Mouse (Mus musculus) T-helper 17 cell (primary cell): ENCODE measurements at regions not wholly inside any gene's neighbourhood (a gene's known extent, or its start where the extent isn't known, plus 50 kb on each side); places are given as distances from the start of the nearest gene placed in this dataset.

Experiments used
- in situ Hi-C, 2 experiments: fragments of 300-600 bp; cut with MboI, MseI; formaldehyde crosslinking; loops; 1 replicate in 1 of 2; 2 replicates in 1 of 2; pipeline ENCODE4 v1.15.1; 2025; ENCODE audit warnings: high pct_unique_total_duplicates in 2 of 2

GRCm38 (mm10) chr19:32965488-32965887 lies 208.2 kb downstream of the Pten start:
- in situ Hi-C loops, result loop anchor here in 1 of 2 experiments (25.0 kb wide), 1 partner anchor 678 kb away; no protein-coding TSS in a partner anchor

GRCm38 (mm10) chr19:32969213-32969776 lies 212.0 kb downstream of the Pten start:
- in situ Hi-C loops, result loop anchor here in 1 of 2 experiments (25.0 kb wide), 1 partner anchor 682 kb away; no protein-coding TSS in a partner anchor

DNA sequence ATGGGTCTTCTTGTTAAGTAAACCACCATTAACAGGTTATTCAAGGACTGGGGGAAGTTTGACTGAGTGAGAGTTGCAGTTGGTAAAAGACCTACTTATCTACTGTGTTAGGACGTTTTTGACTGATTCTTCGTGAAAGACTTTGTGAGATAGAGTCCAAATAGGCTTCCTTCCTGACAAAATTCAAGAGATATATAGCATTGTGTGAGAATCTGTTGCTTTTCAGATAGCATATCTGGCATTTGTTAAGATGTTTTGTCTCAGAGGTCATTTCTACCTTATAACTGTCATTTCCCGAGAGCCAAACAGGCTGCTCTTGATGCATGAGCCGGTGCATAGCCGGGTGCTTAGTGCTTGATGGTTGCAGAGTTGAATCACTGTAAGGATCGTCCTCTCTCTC lies 214.8 kb downstream of the Pten start:
- in situ Hi-C loops, result loop anchor here in 1 of 2 experiments (25.0 kb wide), 1 partner anchor 685 kb away; no protein-coding TSS in a partner anchor

- in situ Hi-C loops, result loop anchor here in 1 of 2 experiments (25.0 kb wide), 1 partner anchor 686 kb away; no protein-coding TSS in a partner anchor
These were observed 215.8 kb downstream of the Pten start for GRCm38 (mm10) chr19:32973130-32973529.

GRCm38 (mm10) chr19:32974778-32975240 lies 217.5 kb downstream of the Pten start:
- in situ Hi-C loops, result loop anchor here in 1 of 2 experiments (25.0 kb wide), 1 partner anchor 688 kb away; no protein-coding TSS in a partner anchor

DNA sequence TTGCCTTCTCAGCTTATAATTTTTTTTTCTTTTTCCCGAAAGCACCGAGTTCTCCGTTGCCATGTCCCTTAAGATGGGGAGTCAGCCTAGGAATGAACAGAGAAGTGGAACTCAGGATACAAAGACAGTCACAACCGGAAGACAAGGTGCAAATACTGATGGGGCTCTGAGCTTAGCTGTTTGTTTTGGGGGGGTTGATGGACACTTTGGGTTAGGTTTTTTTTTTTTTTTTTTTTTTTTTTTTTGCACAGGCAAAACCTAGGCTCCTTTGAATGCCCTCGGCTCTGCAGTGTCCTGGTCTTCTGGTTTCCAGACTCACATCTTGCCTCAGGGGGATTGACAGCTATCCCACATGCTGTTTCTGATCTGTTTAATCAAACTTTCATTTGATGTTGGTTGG lies 218.0 kb downstream of the Pten start:
- in situ Hi-C loops, result no loop called here

- in situ Hi-C loops, result no loop called here
These were observed 219.2 kb downstream of the Pten start for GRCm38 (mm10) chr19:32976507-32976906.

DNA sequence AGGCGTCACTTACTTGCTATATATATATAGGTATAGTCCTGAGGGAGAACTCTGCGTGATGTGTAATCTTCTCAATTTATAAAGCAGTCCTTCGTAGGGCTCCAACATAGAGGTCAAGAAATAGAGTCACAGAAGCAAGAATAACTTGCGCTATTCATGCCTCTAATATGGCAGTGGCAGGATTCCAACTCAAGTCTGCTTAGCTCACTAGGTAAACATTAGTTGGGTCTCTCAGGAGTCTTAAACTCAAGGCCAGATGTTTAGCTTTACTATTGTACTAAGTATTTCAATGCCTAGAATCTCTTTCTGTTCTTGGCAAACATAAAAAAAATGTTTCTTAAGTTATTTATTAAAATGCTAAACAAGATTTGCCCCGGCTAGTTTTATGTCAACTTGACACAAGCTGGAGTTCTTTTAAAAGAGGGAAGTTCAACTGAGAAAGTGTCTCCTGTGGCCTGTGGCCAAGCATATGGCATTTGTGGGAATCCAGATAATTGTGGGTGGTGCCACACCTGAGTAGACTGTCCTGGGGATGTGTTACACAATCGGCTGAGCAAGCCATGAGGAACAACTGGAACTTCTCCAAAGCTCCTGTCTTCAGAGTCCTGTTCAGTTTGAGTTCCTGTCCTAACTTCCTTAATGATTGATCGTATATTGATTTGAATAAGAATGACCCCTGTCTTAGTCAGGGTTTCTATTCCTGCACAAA lies 220.9 kb downstream of the Pten start:
- in situ Hi-C loops, result no loop called here

GRCm38 (mm10) chr19:32980142-32980541 lies 222.8 kb downstream of the Pten start:
- in situ Hi-C loops, result no loop called here

DNA sequence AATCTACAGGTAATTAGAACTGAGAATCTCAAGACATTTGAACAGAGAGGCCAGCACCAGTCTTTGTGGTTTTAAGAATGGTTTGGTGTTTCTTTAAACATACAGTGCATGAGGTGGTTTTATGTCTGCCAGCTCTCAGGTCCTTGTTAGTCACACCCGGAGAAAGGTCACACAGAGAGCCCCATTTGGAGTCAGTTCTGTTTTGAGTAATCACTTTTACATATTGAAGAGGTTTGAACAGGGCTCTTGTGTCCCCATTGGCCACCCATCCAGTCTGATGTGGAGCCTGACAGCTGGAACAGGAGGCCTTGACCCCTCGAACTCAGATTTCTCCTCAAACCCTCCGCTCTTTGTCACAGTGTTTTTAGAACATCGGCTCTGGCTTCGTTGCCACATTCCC lies 231.4 kb downstream of the Pten start:
- in situ Hi-C loops, result no loop called here

DNA sequence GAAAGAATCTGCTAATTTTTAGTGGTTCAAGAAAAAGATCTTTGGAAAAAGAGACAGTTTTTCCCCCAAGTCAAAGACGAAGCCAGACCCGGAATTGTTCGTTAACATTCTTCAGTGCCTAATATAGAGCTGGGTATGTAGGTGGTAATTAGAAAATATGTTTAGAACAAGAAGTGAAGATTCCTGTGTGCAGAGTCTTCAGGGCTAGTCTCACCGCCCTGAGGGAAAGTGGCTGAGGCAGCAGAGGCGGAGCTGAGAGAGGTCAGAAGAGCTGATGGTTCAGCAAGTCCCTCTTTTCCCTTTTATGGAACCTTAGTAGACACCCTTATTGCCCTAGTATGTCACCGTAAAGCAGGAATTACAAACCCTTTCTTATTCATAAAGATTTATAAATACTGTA lies 232.0 kb downstream of the Pten start:
- in situ Hi-C loops, result no loop called here

DNA sequence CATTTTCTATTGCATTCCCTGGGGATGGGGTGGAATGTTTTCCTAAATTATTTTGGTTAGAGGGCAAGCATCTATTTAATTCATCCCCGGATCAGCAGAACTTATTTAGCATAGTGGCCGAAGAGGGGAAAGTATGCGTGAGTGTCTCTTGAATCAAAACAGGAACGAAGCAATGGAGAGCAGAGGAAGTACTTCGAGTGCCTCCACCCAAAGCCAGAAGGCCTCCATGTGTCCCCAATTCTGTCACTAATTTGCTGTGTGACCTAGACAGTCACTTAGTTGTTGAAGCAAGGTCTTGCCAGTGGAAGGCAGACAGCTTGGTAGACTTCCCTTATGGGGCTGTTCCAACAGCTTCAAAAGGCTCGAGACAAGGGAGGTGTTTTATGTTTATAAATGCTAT lies 233.3 kb downstream of the Pten start:
- in situ Hi-C loops, result no loop called here

GRCm38 (mm10) chr19:32998576-32999170 lies 241.4 kb downstream of the Pten start:
- in situ Hi-C loops, result no loop called here

- in situ Hi-C loops, result no loop called here
These were observed 250.3 kb downstream of the Pten start for GRCm38 (mm10) chr19:33007582-33007981.

DNA sequence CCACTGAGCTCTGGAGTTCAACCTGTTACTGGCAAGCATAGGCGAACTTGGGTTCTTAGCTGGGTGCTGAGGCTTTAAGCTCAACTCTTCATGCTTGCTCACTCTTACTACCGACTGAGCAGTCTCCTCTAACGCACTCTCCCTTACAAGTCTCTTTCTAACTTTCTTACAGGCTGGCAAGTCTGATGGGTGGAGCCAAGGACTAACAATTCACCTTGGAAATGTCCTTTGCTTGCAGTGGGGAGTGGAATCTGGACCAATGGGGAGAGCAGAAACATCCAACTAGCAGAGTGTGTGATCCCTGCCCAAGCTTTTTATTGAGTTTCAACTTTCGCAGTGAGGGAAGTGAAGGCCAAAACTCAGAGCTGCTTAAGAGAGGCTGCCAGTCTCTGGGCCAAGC lies 250.8 kb downstream of the Pten start:
- in situ Hi-C loops, result no loop called here

GRCm38 (mm10) chr19:33008794-33009193 lies 251.5 kb downstream of the Pten start:
- in situ Hi-C loops, result no loop called here

GRCm38 (mm10) chr19:33010886-33011446 lies 253.7 kb downstream of the Pten start:
- in situ Hi-C loops, result loop anchor here in 1 of 2 experiments (10.0 kb wide), 1 partner anchor 1824 kb away; no protein-coding TSS in a partner anchor

- in situ Hi-C loops, result loop anchor here in 1 of 2 experiments (10.0 kb wide), 1 partner anchor 1820 kb away; no protein-coding TSS in a partner anchor
These were observed 257.6 kb downstream of the Pten start for GRCm38 (mm10) chr19:33014879-33015278.

- in situ Hi-C loops, result no loop called here
These were observed 263.9 kb downstream of the Pten start for GRCm38 (mm10) chr19:33021161-33021560.

GRCm38 (mm10) chr19:33022839-33023428 lies 265.6 kb downstream of the Pten start:
- in situ Hi-C loops, result no loop called here

- in situ Hi-C loops, result no loop called here
These were observed 272.6 kb downstream of the Pten start for GRCm38 (mm10) chr19:33029688-33030444.
